Comparison of ENCODE assay signal across 20 mouse cellular contexts in genomic region chr3:41614230-41614985, GRCm38 (mm10).
"Had no signal": no experiment of that assay in that cellular context is flagged by ENCODE, and none has a peak within 500 bp of the region (broad histone marks: within the 10 kb centered on the region; RNA-seq: fewer than 3 reads in every experiment).

No protein-coding gene starts in this region.

- H3K4me2 ChIP-seq: liver, embryonic 15.5 days; lung, embryonic 15.5 days; midbrain, embryonic 13.5 days; neural tube, embryonic 13.5 days; neural tube, embryonic 15.5 days; stomach, embryonic 15.5 days had no signal

- H3K4me1 ChIP-seq: liver, embryonic 15.5 days; lung, embryonic 15.5 days; midbrain, embryonic 10.5 days; midbrain, embryonic 13.5 days; stomach, embryonic 15.5 days had no signal

- H3K27ac ChIP-seq: liver, embryonic 15.5 days; lung, embryonic 15.5 days; midbrain, embryonic 10.5 days; midbrain, embryonic 13.5 days; neural tube, embryonic 13.5 days; neural tube, embryonic 15.5 days; stomach, embryonic 15.5 days; stomach, postnatal 0 days had no signal

- H3K27me3 ChIP-seq: liver, embryonic 15.5 days; lung, embryonic 15.5 days; midbrain, embryonic 13.5 days; neural tube, embryonic 13.5 days; neural tube, embryonic 15.5 days; stomach, embryonic 15.5 days had no signal

- ATAC-seq: liver, postnatal 0 days; lung, postnatal 0 days; midbrain, embryonic 13.5 days; midbrain, embryonic 16.5 days had no signal

- DNase-seq: liver, postnatal 0 days; lung, adult 2 months; lung, postnatal 14 days; lung, postnatal 4 days; retina, postnatal 1 day; right cerebral cortex, adult 18-20 months; thymus, adult 2 months; thymus, postnatal 25 days; thymus, postnatal 4 days had no signal

- H3K9ac ChIP-seq: liver, embryonic 15.5 days; liver, postnatal 0 days; lung, embryonic 15.5 days; midbrain, embryonic 13.5 days; neural tube, embryonic 13.5 days; neural tube, embryonic 15.5 days; stomach, embryonic 15.5 days had no signal

- H3K4me3 ChIP-seq: liver, embryonic 15.5 days; lung, embryonic 15.5 days; midbrain, embryonic 10.5 days; midbrain, embryonic 13.5 days; myocyte; neural tube, embryonic 13.5 days; neural tube, embryonic 15.5 days; stomach, embryonic 15.5 days had no signal

- H3K9me3 ChIP-seq: liver, embryonic 15.5 days; lung, embryonic 15.5 days; midbrain, embryonic 13.5 days; neural tube, embryonic 13.5 days; neural tube, embryonic 15.5 days; stomach, embryonic 15.5 days had no signal
